Mouse (Mus musculus) ovary, postnatal 36 days (tissue): ENCODE measurements around the gene Pygo2.
A peak's percentile ranks its signal among the peaks of the same experiment; 100 is the strongest.

Experiments
- DNase-seq: peaks from one replicate; pipeline ENCODE4 v3.0.0; 2022; ENCODE audit warnings: low spot score, mixed read lengths

The Pygo2 gene

GRCm38 (mm10) chr3:89456726-89457665 lies 27.0 kb downstream of the Pygo2 start:
- peak; percentile 69 for DNase-seq

DNA sequence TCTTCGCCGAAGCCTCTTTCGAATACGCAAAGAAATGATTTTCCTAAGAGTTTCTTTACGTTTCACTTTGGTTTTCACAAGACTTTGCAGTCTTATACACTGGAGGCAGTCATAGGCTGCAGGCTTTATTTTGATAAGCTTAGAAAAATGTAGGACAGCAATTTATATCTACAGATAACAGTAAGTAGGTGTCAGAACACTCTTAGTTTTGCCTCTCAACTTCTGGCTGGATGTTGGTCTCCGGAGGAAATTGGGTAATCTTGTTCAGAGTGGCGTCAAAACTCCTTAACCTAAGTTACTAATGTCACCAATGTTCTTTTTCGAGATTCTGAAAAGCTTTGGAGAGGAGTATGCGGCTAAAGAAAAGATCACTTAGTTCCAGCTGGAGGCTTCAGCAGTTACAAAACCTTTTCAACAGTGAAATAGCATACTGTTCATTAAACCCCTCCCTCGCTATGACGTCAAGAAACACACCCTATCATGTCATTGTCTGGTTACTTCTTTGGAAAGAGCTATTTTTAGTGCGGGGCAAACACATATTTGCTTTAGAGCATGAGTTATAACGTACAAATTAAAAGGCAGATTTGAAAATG lies 28.5 kb downstream of the Pygo2 start:
- no peak for DNase-seq

DNA sequence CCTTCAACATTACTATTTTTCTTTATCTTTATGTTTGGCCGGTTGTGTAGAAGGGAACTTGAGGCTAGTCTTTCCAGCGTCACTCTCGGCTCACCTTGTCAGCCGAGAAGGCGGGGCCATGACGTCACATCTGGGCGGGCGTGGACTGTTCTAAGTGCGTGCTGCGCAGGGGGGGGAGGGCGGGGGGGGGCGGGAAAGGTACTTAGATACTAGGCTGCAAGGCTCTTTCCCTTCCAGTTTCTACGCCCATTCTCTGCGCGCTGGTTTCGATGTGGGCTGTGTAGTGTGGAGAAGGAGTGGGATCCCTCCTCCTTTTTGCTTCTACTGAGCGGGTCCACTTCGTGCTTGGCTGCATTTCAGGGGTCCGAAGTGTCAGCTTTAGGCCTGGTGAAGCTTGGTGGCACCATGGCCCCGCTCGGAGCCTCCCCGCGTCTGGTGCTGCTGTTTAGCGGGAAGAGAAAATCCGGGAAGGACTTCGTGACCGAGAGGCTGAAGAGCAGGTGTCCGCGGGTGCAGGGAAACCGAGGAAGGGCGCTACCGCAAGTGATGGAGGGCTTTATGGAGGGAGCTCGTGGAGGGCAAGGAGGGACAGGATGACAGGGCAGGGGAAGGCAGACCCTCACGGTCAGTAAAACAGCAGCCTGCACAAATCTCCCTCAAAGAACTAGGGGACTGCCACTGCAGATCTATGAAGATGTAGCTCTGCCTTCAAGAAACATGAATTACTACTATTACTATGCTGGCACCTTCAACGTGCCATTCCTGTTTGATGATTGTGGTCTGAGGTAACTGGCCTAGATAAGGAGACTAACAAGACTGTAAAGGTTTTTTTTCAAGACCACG lies 29.2 kb downstream of the Pygo2 start:
- peak; percentile 89 for DNase-seq

- no peak for DNase-seq
These were observed 38.3 kb downstream of the Pygo2 start for GRCm38 (mm10) chr3:89468268-89468667.

- DNase-seq = no peak
These were observed 42.3 kb downstream of the Pygo2 start for GRCm38 (mm10) chr3:89472280-89472679.

GRCm38 (mm10) chr3:89473838-89474237 lies 43.8 kb downstream of the Pygo2 start:
- DNase-seq = no peak

- DNase-seq = no peak
These were observed 49.0 kb downstream of the Pygo2 start for GRCm38 (mm10) chr3:89479055-89479454.

DNA sequence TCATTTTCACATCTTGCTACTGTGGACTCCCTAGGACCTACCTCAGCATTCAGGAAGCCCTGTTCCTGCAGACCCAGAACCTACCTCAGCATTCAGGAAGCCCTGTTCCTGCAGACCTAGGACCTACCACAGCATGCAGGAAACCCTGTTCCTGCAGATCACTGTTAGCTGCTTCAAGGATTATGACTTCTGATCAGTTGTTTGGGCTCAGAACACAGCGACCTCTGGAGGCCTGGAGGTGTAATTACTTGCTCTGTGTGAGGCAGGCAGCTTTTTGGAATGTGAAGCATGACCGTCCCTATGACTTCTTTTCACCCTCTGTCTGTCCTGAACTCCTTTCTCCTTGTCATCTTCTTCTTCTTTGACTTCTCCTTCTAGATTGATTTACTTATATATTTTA lies 51.5 kb downstream of the Pygo2 start:
- no peak for DNase-seq

GRCm38 (mm10) chr3:89482249-89482648 lies 52.2 kb downstream of the Pygo2 start:
- no peak for DNase-seq
